Mouse (Mus musculus): ENCODE data around the gene Hexb. TPM values are rescaled to one million over a fixed set of nuclear protein-coding genes. Genes with fewer than 3 reads are reported as not detected.
"Not testable (repeated sequence)": the region's sequence is repeated elsewhere in the genome, so short reads cannot be mapped to it uniquely, and the experiment has no call there.

Gene Hexb
- polyA plus RNA-seq, 1 experiment = 21.4 TPM

- TF ChIP-seq MYOD1 (IDR thresholded peaks at IDR 0.05; ENCODE audit: control insufficient read depth, insufficient read length, low read depth) (no peak), MYOG (IDR thresholded peaks at IDR 0.05; ENCODE audit: control insufficient read depth, extremely low read depth, insufficient read length) (no peak), CTCF (IDR thresholded peaks at IDR 0.05; ENCODE audit: control insufficient read depth, insufficient read depth, insufficient read length) (no peak), FOSL1 (IDR thresholded peaks at IDR 0.05; ENCODE audit: insufficient read depth, low read length, poor library complexity, severe bottlenecking) (no peak), USF1 (IDR thresholded peaks at IDR 0.05; ENCODE audit: low read depth) (no peak), MAX (IDR thresholded peaks at IDR 0.05) (no peak), CEBPB (IDR thresholded peaks at IDR 0.05; ENCODE audit: low read depth) (no peak)
- Histone ChIP-seq H3K27me3 (ENCODE audit: control insufficient read depth, insufficient read depth, insufficient read length) (no peaks in the 10 kb centered on the region), H3ac (ENCODE audit: control insufficient read depth, insufficient read length, low read depth) (no peak overlapping the region), H3K79me3 (ENCODE audit: low read depth) (peaks cover 12% of the 10 kb centered on the region), H3K4me3 (ENCODE audit: insufficient read depth, poor library complexity, severe bottlenecking) (no peak overlapping the region), H3K36me3 (ENCODE audit: control insufficient read depth, insufficient read depth) (peaks cover 31% of the 10 kb centered on the region), H3K79me2 (ENCODE audit: control insufficient read depth, insufficient read depth) (peaks cover 28% of the 10 kb centered on the region)
Observed at GRCm38 (mm10) chr13:97142321-97142720, 55.8 kb downstream of the Hexb start.

- H3K36me3 ChIP-seq (ENCODE audit: control insufficient read depth, insufficient read depth) = peaks cover 34% of the 10 kb centered on the region
- peaks cover 21% of the 10 kb centered on the region for H3K79me3 ChIP-seq (ENCODE audit: low read depth)
- peaks cover 43% of the 10 kb centered on the region for H3K79me2 ChIP-seq (ENCODE audit: control insufficient read depth, insufficient read depth)
- peak overlapping the region; percentile 94 for H3ac ChIP-seq (ENCODE audit: control insufficient read depth, insufficient read length, low read depth)
- peak overlapping the region; percentile 78 for H3K4me3 ChIP-seq (ENCODE audit: insufficient read depth, poor library complexity, severe bottlenecking)
- not testable (repeated sequence) for H3K27me3 ChIP-seq (ENCODE audit: control insufficient read depth, insufficient read depth, insufficient read length)
Observed at GRCm38 (mm10) chr13:97138404-97138931, 59.7 kb downstream of the Hexb start.

- H3K79me3 ChIP-seq (ENCODE audit: low read depth) = peaks cover 21% of the 10 kb centered on the region
- H3K4me3 ChIP-seq (ENCODE audit: insufficient read depth, poor library complexity, severe bottlenecking) = peak within 1 kb of the TSS; percentile 78
- H3ac ChIP-seq (ENCODE audit: control insufficient read depth, insufficient read length, low read depth) = peak within 1 kb of the TSS; percentile 94
- TF ChIP-seq MAX (IDR thresholded peaks at IDR 0.05) (peak; percentile 63), USF1 (IDR thresholded peaks at IDR 0.05; ENCODE audit: low read depth) (peak; percentile 5), MYOD1 (IDR thresholded peaks at IDR 0.05; ENCODE audit: control insufficient read depth, insufficient read length, low read depth) (no peak)
- no peaks in the 10 kb centered on the region for H3K27me3 ChIP-seq (ENCODE audit: control insufficient read depth, insufficient read depth, insufficient read length)
- peaks cover 43% of the 10 kb centered on the region for H3K79me2 ChIP-seq (ENCODE audit: control insufficient read depth, insufficient read depth)
- H3K36me3 ChIP-seq (ENCODE audit: control insufficient read depth, insufficient read depth) = peaks cover 35% of the 10 kb centered on the region
Observed at GRCm38 (mm10) chr13:97137466-97138400, 60.4 kb downstream of the Hexb start, which contains the start of the genes Gfm2 and Nsa2. TSS of gene Gfm2 (plus strand) at chr13:97137937. TSS of gene Nsa2 (minus strand) at chr13:97137937.

- H3K79me2 ChIP-seq (ENCODE audit: control insufficient read depth, insufficient read depth); H3K79me3 ChIP-seq (ENCODE audit: low read depth); H3ac ChIP-seq (ENCODE audit: control insufficient read depth, insufficient read length, low read depth); H3K27me3 ChIP-seq (ENCODE audit: control insufficient read depth, insufficient read depth, insufficient read length); H3K4me3 ChIP-seq (ENCODE audit: insufficient read depth, poor library complexity, severe bottlenecking): not testable (repeated sequence)
- peaks cover 50% of the 10 kb centered on the region for H3K36me3 ChIP-seq (ENCODE audit: control insufficient read depth, insufficient read depth)
Observed at GRCm38 (mm10) chr13:97130413-97130812, 67.7 kb downstream of the Hexb start.

- not testable (repeated sequence) for H3ac ChIP-seq (ENCODE audit: control insufficient read depth, insufficient read length, low read depth); H3K79me2 ChIP-seq (ENCODE audit: control insufficient read depth, insufficient read depth); H3K27me3 ChIP-seq (ENCODE audit: control insufficient read depth, insufficient read depth, insufficient read length); H3K79me3 ChIP-seq (ENCODE audit: low read depth); H3K4me3 ChIP-seq (ENCODE audit: insufficient read depth, poor library complexity, severe bottlenecking)
- H3K36me3 ChIP-seq (ENCODE audit: control insufficient read depth, insufficient read depth) = peaks cover 42% of the 10 kb centered on the region
Observed at GRCm38 (mm10) chr13:97129654-97130053, 68.5 kb downstream of the Hexb start.

Other genes with a start within 250 kb of the Hexb start
- gene 1700029F12Rik, start 164.0 kb downstream of the Hexb start, polyA plus RNA-seq (2012; fragmentation: generic; extraction: Trizol) = not detected
- 0.09 TPM for gene Fam169a, start 131.1 kb downstream of the Hexb start, polyA plus RNA-seq (2012; fragmentation: generic; extraction: Trizol)
- 4.4 TPM for gene Gm6169, start 99.1 kb downstream of the Hexb start, polyA plus RNA-seq (2012; fragmentation: generic; extraction: Trizol)
- gene Gfm2, start 60.4 kb downstream of the Hexb start, polyA plus RNA-seq (2012; fragmentation: generic; extraction: Trizol) = 13.7 TPM
- 91.6 TPM for gene Nsa2, start 60.4 kb downstream of the Hexb start, polyA plus RNA-seq (2012; fragmentation: generic; extraction: Trizol)
- 40.9 TPM for gene Enc1, start 42.7 kb upstream of the Hexb start, polyA plus RNA-seq (2012; fragmentation: generic; extraction: Trizol)

All from C2C12 (cell line).